Mouse (Mus musculus): ENCODE data around the gene Agap1.

Agap1 gene

DNA sequence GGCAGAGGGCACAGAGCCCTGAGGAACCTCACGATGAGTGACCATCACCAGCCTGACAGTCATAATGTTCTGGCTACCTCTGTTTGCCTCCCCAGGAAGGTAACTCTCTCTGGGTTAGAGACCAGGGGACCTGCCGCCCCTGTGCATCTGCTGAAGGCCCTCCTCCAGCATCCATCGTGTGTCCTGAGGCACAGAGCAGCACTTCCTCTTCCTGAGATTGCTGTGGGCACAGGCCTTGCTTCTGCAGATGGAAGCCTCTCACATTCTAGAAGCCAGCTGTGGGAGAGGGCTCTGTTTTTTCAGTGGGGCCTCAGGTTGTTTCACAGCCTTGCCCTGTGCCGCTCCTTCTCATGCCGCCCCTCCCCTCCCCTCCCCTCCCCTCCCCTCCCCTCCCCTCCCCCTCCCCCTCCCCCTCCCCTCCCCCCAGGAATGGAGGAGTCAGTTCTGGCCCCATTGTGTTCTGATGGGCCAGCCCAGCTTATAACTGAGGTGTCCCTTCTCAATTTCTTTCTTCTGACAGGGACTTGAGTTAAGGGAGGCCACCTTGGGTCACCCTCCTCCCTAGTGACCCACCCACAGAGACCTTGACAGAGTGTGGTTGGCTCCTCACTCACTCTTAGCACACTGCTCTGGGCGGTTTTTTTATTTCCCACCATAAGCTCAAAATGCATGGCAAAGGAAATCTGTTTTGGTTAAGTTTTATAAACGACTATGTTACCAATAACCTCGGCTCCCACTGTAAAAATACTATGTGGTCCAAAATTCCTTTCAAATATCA lies 166.6 kb downstream of the Agap1 start:
- no peak for DNase-seq

DNA sequence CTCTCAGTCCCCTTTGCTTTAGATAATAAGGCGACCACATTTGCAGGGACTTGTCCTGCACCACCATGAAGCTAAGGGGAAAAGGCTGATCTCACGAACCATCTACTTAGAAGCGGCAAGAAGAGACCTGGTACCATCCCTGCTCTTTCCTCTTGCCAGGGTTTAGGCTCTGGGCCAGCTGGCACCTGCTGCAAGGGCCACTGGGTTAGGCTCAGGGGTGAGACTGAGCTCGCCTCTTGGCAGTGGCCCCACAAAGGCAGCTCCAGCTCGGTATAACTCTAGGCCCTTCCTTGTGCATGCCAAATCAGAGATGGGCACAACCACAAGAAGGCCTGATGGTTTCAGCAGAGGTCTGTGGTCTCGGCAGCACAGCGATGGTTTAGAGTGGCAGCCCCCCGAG lies 167.3 kb downstream of the Agap1 start:
- peak; percentile 71 for DNase-seq

GRCm38 (mm10) chr1:89622801-89623200 lies 168.2 kb downstream of the Agap1 start:
- DNase-seq = no peak

DNA sequence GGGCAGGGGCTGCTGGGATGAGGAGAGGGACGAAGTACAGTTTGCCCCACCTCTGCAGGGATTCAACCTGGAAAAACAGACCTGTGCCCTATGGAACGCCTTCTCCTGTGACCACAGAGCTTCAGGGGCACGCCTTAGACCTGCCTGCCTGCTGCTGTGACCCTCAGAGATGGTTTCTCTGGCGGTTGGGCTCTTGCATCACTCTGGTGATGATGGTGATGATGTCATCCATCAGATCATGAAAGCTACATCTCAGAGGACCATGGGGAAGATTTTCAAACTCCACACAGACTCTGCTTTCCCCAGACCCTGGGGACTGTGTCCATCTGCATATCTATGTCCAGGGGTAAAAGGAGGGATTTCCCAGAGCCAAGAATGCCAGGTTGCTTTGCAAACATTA lies 170.7 kb downstream of the Agap1 start:
- DNase-seq = no peak

- DNase-seq = no peak
Measured at GRCm38 (mm10) chr1:89625967-89626366, 171.4 kb downstream of the Agap1 start.

DNA sequence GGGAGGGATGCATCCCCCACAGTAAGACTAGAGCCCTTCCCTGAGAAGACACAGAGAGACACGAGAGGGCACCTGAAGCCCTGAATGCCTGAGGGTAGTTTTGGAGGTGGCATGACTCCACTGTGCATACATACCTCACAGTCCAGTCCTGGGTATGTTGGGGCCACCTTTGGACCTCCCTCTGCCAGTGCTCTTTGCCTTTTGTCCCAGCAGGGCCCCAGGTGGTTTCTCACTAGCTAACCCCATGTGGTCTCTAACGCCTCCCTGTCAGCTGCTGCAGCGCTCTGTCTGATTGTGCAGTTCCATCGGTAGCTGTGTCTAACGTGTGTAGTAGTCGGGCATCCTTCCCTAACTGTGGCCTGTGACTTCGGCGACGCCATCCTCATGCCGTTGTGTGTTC lies 172.3 kb downstream of the Agap1 start:
- no peak for DNase-seq

DNA sequence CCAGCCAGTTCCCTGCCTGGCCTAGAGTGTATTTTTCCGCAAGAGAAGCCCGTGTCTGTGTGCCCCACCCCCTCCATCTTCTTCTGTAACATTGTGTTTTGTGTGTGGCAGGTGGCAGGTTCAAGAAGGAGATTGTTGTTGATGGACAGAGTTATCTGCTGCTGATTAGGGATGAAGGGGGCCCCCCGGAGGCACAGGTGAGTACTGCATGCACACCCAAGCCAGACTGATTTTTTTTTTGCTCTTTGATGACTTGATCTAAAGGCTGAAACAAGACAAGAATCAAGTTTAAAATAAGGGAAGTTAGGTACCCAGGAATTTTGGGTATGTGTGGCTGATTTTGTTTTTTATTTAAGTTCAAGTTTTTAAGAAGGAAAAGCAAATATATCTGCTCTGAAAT lies 173.0 kb downstream of the Agap1 start:
- DNase-seq = peak; percentile 38

DNA sequence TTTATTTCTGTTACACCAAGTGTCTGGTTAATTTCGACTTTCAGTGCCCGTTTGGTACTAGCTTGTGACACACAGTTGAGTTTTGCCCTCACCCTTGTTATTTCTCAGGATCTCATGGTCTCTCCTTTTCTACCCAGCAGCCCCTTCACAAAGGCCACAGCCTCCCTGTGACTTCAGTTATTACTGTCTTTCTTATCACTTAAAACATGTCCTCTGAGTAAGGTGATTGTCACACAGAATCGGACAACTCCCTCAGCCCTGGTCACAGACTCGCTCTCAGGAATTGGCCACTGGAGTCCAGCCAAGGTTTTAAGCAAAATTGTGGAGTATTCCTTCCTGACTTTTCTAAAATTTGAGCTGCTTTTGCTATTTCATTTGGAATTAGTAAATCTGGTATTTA lies 176.2 kb downstream of the Agap1 start:
- no peak for DNase-seq

GRCm38 (mm10) chr1:89631747-89632146 lies 177.1 kb downstream of the Agap1 start:
- DNase-seq = no peak

DNA sequence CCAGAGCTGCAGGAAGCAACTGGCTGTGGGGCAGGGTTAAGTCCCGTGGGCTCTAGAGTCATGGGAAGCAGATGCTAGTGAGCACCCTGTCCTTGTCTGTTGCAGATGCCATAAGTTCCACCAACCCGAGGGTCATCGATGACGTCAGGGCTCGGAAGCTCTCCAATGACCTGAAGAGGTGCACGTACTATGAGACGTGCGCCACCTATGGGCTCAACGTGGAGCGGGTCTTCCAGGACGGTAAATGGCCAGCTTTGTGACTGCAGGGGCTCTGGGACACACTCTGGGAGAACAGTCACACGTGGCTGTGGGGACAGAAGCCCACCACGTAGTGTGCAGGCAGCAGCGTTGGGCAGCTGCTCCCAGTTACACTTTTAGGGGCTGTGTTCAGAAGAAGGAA lies 179.4 kb downstream of the Agap1 start:
- no peak for DNase-seq

DNA sequence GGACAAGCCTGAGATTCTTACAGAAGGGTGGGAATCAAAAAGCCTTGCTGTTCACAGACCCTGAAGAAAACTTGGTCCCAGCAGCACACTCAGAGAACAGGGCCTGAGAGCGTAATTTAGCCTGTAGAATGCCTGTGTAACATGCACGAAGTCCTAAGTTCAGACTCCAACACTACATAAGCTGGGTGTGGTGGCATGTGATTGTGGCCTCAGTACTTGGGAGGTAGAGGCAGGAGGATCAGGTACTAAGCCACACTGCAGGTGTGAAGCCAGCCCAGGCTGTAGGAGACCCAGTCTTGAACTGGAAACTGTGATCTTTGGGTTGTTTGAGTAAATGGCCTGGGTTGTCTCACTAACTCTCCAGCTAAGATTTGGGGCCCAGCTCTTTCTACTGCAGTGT lies 180.5 kb downstream of the Agap1 start:
- no peak for DNase-seq

GRCm38 (mm10) chr1:89637670-89638069 lies 183.1 kb downstream of the Agap1 start:
- no peak for DNase-seq

GRCm38 (mm10) chr1:89643445-89644100 lies 189.0 kb downstream of the Agap1 start:
- DNase-seq = peak; percentile 69

- peak; percentile 80 for DNase-seq
Measured at GRCm38 (mm10) chr1:89644120-89644519, 189.5 kb downstream of the Agap1 start.

DNA sequence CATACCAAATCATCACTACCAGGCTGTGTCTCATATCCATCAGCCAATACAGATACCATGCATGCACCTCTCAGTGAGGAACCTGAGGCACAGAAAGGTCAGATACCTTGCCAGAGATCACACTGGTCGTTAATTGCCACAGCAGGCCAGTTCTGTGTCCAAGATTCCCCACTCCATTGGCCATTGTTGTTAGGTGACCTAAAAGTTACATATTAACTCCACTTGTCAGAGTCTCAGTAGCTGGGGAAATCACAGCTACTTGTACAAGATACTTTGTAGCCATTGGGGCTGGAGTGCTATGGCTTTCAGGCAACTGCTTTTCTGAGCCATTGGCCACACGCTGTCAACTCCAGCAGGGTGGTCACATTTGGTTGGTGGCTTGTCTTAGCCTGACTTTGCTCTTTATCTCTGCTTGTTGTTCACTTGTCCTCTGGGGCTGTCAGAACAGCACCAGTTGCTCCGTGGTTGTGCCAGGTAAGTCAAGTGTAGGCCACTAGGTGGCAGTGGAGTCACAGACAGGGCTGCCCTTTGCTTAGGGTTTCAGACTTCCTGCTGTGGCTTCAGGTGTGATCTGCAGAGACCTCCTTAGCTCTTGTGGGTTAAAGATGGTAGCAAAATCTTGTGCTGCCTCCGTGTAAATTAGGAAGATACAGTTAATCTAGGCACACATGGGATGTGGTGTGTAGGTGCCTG lies 191.9 kb downstream of the Agap1 start:
- DNase-seq = peak; percentile 89

GRCm38 (mm10) chr1:89647505-89647904 lies 192.9 kb downstream of the Agap1 start:
- DNase-seq = no peak

GRCm38 (mm10) chr1:89650557-89650956 lies 196.0 kb downstream of the Agap1 start:
- DNase-seq = no peak

DNA sequence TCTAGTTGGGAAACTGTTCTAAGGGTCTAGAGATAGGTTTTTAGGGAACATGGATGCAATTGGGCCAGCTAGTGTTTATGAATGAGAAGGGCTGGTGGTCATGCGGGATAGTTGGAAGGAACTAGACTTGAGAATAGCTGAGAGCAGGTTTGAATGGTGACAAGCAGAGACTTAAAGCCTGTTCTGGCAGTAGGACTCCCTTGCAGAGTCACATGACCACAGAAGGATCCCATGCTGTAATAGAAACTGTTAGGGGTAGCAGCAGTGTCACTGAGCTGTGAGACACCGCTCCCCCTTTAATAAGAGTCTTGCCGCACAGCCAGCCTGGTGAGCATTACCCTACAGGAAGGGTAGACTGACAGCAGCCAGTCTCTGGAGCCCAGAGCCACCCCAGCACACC lies 201.6 kb downstream of the Agap1 start:
- no peak for DNase-seq

GRCm38 (mm10) chr1:89656643-89657321 lies 202.2 kb downstream of the Agap1 start:
- peak; percentile 63 for DNase-seq

DNA sequence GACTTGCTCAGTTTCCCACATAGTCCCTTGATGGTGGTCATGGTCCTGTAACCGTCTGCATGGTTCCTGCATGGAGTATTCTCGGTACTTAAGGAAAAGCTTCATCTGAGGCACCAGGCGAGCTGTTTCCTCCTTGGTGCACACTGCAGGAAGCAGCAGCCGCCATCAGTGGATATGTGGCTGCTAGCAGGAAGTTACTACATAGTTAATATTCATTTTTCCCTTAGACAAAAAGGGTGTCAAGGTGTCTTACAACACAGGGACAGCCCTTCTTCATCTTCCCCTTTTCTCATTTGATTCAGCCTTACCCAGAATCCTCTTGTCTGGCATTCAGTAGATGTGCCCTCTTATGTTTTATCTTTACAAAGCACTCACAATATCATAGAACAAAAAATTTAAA lies 206.2 kb downstream of the Agap1 start:
- DNase-seq = no peak

- DNase-seq = no peak
Measured at GRCm38 (mm10) chr1:89666154-89666553, 211.5 kb downstream of the Agap1 start.

DNA sequence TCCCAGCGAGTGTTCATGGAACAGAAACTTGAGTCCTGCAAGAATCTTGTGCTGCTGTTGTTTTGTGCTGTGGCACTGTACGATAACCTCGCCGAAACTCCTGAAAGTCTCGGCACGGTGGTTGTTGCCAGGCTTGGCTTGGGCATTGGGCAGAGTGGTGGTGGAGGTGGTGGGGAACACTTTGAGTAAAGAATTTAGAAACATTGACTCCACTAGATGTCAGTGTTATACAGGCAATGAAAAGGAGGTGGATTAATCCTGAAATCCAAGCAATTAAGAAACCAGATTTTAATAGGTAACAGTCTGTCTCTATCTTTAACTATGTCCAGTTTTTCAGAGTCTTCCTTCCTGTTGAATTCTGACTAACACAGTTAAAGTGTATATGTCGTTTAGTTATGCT lies 212.8 kb downstream of the Agap1 start:
- DNase-seq = no peak

DNA sequence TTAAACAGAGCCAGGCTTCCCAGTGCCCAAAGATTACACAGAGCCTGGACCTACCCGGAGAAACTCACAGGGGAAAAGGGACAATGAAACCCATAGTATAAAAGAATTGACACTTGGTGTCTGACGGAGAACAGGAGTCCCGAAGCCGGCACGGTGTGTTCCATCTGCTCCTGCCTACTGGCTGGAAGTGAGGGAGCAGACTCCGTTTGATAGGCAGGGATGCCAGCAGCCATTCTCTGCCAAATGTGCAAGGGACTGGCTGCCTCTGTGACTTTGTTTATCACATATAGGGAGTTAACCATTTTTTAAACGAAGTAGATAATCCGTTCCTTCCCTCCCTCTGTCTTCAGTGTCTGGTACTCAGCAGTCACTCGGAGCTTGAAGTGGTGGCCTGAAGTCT lies 214.0 kb downstream of the Agap1 start:
- DNase-seq = no peak
